Mouse (Mus musculus): ENCODE results near the gene Slmap. TPM values are rescaled to one million over a fixed set of nuclear protein-coding genes. Genes with fewer than 3 reads are reported as not detected.

The Slmap gene
- polyA plus RNA-seq, 1 experiment from 2014 or later: 18.8 TPM

DNA sequence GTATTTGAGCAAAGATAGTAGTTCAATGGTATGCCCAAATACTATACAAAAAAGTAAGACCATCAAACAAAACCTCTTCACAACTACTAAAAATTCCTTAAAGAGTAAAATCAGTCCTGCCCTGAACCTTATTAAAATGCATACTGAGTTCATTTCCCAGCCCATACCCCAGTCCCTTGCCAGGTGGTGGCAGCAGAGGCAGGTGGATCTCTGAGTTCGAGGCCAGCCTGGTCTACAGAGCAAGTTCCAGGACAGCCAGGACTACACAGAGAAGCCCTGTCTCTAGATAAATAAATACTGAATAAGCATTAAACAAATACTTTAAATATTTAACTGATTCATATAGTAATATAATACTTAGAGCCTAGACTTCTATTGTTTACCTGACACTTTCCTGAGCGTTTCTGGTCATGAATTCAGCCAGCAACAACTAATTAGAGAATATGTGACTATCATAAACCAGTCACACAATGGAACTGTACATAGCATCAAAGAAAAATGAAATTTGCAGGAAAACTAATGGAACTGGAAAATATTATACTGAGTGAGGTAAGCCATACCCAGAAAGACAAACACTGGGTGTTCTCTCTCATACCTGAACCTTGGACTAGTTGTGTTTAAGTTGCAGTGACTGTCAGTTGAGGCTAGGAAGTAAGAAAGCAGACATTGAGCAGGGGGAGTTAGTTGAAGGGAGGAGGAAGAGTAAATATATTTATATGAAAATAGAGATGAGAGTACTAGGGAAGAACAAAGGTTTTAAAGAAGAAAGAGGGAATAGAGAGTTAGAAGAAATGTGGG lies 34.4 kb downstream of the Slmap start:
- H3K4me1 ChIP-seq: no peaks in the 10 kb centered on the region
- 0 out of 2 replicates have a peak, but pooled peaks cover 4% of the 10 kb centered on the region for H3K36me3 ChIP-seq
- H3K4me2 ChIP-seq: no peak overlapping the region
- H3K4me3 ChIP-seq: no peak overlapping the region
- no peak overlapping the region for H3K9ac ChIP-seq
- no peak overlapping the region for H3K27ac ChIP-seq
- H3K9me3 ChIP-seq: no peaks in the 10 kb centered on the region
- WGBS: 85% methylated on average over 2 of the region's 2 CpGs
- H3K27me3 ChIP-seq: no peaks in the 10 kb centered on the region
- no peak for ATAC-seq (ENCODE audit: insufficient number of reproducible peaks, low FRiP score, low TSS enrichment, low read depth)

- 88% methylated on average over 1 of the region's 1 CpGs for WGBS
- H3K4me3 ChIP-seq: no peak overlapping the region
Observed at GRCm38 (mm10) chr14:26495021-26495420, 39.7 kb downstream of the Slmap start.

DNA sequence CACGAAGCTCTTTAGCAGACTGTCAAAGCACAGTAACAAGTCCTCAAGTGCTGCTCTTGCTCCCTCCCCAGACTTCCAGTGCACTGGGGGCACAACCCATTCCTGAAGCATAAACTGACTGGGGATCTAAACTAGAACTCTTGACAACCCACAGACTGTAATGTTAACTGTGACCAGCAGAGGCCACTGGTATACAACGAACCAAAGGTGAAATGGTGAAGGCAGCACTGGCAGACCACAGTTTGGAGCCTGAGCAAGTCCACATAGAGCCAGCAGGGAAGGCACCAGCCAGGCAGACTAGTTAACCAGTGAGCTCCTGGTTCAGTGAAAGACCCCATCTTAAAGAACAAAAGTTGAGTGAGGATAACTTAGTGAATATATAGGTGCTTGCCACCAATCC lies 43.6 kb downstream of the Slmap start:
- ATAC-seq (ENCODE audit: insufficient number of reproducible peaks, low FRiP score, low TSS enrichment, low read depth): no peak
- 30% methylated on average over 2 of the region's 2 CpGs for WGBS

More at GRCm38 (mm10) chr14:26495021-26495420, 39.7 kb downstream of the Slmap start:
- Histone ChIP-seq H3K4me2 (no peak overlapping the region), H3K27me3 (no peaks in the 10 kb centered on the region), H3K9me3 (no peaks in the 10 kb centered on the region), H3K4me1 (no peaks in the 10 kb centered on the region), H3K27ac (no peak overlapping the region), H3K36me3 (no peaks in the 10 kb centered on the region), H3K9ac (no peak overlapping the region)
- no peak for ATAC-seq (ENCODE audit: insufficient number of reproducible peaks, low FRiP score, low TSS enrichment, low read depth)

DNA sequence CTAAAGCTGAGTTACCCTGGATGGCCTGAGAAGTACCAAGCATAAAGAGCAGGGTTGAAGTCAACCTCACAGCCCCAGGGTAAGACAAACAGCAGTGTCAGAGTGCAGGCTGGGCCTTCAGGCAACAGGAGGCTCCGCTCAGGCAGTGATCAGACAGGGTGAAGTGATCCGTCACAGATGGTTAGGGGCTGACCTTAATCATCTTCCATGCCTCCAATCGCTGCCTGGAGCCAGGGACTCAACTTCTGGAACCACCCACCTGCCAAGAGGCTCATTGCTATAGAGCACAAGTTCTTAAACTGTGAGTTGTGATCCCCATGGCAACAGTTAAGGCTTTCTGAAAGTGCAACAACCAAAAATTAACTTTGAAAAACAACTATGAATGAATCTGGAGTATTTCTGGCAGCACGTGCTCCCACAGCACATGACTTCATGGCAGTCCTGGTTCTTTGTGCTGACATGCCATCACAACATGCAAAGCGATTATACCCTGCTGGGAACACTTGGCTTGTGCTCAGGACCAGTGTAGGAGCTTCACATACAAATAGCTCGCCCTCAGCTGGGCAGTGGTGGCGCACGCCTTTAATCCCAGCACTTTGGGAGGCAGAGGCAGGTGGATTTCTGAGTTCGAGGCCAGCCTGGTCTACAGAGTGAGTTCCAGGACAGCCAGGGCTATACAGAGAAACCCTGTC lies 46.3 kb downstream of the Slmap start:
- no peak overlapping the region for H3K27ac ChIP-seq
- H3K9ac ChIP-seq: no peak overlapping the region
- peaks cover 11% of the 10 kb centered on the region; the same call in 1 of the 2 replicates for H3K4me1 ChIP-seq
- WGBS: 68% methylated on average over 9 of the region's 9 CpGs
- no peaks in the 10 kb centered on the region for H3K27me3 ChIP-seq
- no peaks in the 10 kb centered on the region for H3K9me3 ChIP-seq
- H3K4me2 ChIP-seq: no peak overlapping the region
- no peaks in the 10 kb centered on the region for H3K36me3 ChIP-seq
- ATAC-seq (ENCODE audit: insufficient number of reproducible peaks, low FRiP score, low TSS enrichment, low read depth): no peak
- no peak overlapping the region for H3K4me3 ChIP-seq

More for the DNA sequence above, 43.6 kb downstream of the Slmap start:
- H3K9me3 ChIP-seq: no peaks in the 10 kb centered on the region
- peaks cover 11% of the 10 kb centered on the region; the same call in 1 of the 2 replicates for H3K4me1 ChIP-seq
- no peak overlapping the region for H3K4me3 ChIP-seq
- no peak overlapping the region for H3K4me2 ChIP-seq
- no peaks in the 10 kb centered on the region for H3K36me3 ChIP-seq
- no peak overlapping the region for H3K9ac ChIP-seq
- H3K27me3 ChIP-seq: no peaks in the 10 kb centered on the region
- H3K27ac ChIP-seq: no peak overlapping the region

DNA sequence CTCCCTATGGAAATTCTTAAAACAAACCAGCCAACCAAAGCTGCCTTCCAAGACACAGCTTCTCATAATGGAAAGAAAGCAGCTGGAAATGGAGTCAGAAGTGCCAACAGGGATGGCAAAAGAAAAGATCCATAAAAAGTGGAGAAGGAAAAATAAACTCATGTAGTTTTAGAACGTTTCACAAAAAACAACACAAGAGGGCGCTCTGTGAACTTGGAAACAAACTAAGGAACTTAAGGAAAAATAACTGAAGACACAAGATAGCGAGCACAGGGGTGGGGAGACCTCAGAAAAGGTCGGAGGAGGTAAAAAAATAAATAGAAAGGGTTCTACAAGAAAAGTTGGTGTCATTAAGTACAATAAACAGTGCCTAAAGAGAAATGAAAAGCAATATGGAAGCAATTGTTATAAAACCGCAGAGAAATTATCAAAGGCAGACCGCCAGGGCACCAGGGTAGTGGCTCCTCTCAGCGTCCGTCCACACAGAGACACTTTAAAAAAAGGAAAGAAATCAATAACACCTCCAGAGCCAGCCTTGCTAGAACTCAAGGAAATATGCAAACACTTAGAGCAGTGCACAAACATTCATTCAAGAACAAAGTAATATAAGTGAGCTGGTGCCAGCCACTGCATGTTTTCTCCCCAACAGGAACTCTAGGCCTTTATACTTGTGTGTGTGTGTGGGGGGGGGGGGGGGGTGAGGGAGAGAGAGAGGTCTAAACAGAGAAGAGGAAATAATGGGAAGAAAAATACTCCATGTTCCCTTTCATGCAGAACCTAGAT lies 48.1 kb downstream of the Slmap start:
- no peak overlapping the region for H3K9ac ChIP-seq
- H3K27ac ChIP-seq: no peak overlapping the region
- no peaks in the 10 kb centered on the region for H3K36me3 ChIP-seq
- no peak overlapping the region for H3K4me3 ChIP-seq
- no peaks in the 10 kb centered on the region for H3K27me3 ChIP-seq
- 35% methylated on average over 8 of the region's 8 CpGs for WGBS
- H3K4me2 ChIP-seq: no peak overlapping the region
- ATAC-seq (ENCODE audit: insufficient number of reproducible peaks, low FRiP score, low TSS enrichment, low read depth): no peak
- H3K4me1 ChIP-seq: peaks cover 11% of the 10 kb centered on the region; the same call in 1 of the 2 replicates
- H3K9me3 ChIP-seq: no peaks in the 10 kb centered on the region

DNA sequence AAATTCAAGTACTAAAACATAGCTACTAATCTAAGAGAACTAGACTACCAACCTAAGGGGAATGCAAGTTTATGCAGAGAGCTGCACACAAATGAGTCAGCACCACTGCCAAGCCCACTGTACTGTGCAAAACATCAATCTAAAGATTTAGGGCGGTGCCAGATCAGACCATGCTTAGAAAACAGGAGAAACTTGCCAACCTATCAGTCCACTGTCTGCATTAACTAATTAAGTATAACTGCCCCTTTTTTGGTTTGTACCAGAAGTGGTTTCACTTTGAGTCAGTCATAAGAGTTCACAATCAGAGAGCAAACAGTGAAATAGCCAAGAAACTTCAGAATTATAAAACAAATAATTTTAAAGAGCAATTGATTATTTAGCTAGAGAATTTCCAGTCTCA lies 53.3 kb downstream of the Slmap start:
- 81% methylated on average over 1 of the region's 1 CpGs for WGBS
- Histone ChIP-seq H3K27ac (no peak overlapping the region), H3K4me1 (peaks cover under 1% of the 10 kb centered on the region; the same call in 1 of the 2 replicates), H3K4me3 (no peak overlapping the region), H3K4me2 (no peak overlapping the region), H3K9me3 (no peaks in the 10 kb centered on the region), H3K27me3 (no peaks in the 10 kb centered on the region), H3K36me3 (0 out of 2 replicates have a peak, but pooled peaks cover 2% of the 10 kb centered on the region), H3K9ac (no peak overlapping the region)
- no peak for ATAC-seq (ENCODE audit: insufficient number of reproducible peaks, low FRiP score, low TSS enrichment, low read depth)

GRCm38 (mm10) chr14:26477738-26478137 lies 57.0 kb downstream of the Slmap start:
- Histone ChIP-seq H3K27ac (no peak overlapping the region), H3K4me2 (no peak overlapping the region), H3K36me3 (0 out of 2 replicates have a peak, but pooled peaks cover 2% of the 10 kb centered on the region), H3K27me3 (no peaks in the 10 kb centered on the region), H3K4me1 (no peaks in the 10 kb centered on the region), H3K4me3 (no peak overlapping the region), H3K9ac (no peak overlapping the region), H3K9me3 (no peaks in the 10 kb centered on the region)
- WGBS: 85% methylated on average over 5 of the region's 5 CpGs
- no peak for ATAC-seq (ENCODE audit: insufficient number of reproducible peaks, low FRiP score, low TSS enrichment, low read depth)

GRCm38 (mm10) chr14:26476391-26476790 lies 58.3 kb downstream of the Slmap start:
- no peak overlapping the region for H3K4me2 ChIP-seq
- H3K36me3 ChIP-seq: 0 out of 2 replicates have a peak, but pooled peaks cover 2% of the 10 kb centered on the region
- H3K9ac ChIP-seq: no peak overlapping the region
- H3K4me1 ChIP-seq: no peaks in the 10 kb centered on the region
- H3K27me3 ChIP-seq: no peaks in the 10 kb centered on the region
- H3K27ac ChIP-seq: no peak overlapping the region
- no peaks in the 10 kb centered on the region for H3K9me3 ChIP-seq
- no peak overlapping the region for H3K4me3 ChIP-seq
- 92% methylated on average over 2 of the region's 2 CpGs for WGBS
- ATAC-seq (ENCODE audit: insufficient number of reproducible peaks, low FRiP score, low TSS enrichment, low read depth): no peak

GRCm38 (mm10) chr14:26467974-26468373 lies 66.8 kb downstream of the Slmap start:
- Histone ChIP-seq H3K4me2 (no peak overlapping the region), H3K36me3 (peaks cover 6% of the 10 kb centered on the region; the same call in 1 of the 2 replicates), H3K27ac (no peak overlapping the region), H3K4me3 (no peak overlapping the region), H3K4me1 (no peaks in the 10 kb centered on the region), H3K27me3 (no peaks in the 10 kb centered on the region), H3K9me3 (no peaks in the 10 kb centered on the region), H3K9ac (no peak overlapping the region)
- 91% methylated on average over 4 of the region's 4 CpGs for WGBS
- ATAC-seq (ENCODE audit: insufficient number of reproducible peaks, low FRiP score, low TSS enrichment, low read depth): no peak

DNA sequence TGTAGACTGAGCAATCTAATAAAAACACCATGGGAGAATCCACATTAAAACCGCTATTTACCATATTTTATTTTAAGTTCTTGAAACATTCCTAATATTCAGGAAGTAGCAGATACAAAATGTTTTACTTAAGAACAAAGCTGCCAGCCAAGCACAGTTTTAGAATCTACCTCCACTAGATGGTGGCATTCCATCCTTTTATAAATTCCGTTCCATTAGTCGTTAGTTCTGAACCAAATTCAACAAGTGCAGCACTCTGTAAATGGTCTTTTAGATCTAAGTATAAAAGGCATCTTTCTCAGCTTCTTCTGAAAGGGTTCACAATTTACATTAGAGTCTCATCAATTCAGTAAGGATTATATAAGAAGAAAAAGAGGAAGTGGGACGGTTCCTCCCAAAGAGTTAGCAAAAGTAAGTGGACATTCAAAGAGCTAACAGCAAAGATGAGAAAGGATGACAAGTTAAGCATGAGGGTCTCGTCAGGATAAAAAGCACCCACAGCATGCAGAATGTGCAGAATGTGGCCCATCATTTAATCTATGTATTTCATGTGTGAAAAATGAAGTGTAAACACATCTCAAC lies 68.1 kb downstream of the Slmap start:
- Histone ChIP-seq H3K4me1 (no peaks in the 10 kb centered on the region), H3K9ac (no peak overlapping the region), H3K27me3 (no peaks in the 10 kb centered on the region), H3K4me2 (no peak overlapping the region), H3K9me3 (no peaks in the 10 kb centered on the region), H3K4me3 (no peak overlapping the region), H3K27ac (no peak overlapping the region), H3K36me3 (peaks cover 9% of the 10 kb centered on the region; the same call in 1 of the 2 replicates)
- ATAC-seq (ENCODE audit: insufficient number of reproducible peaks, low FRiP score, low TSS enrichment, low read depth): no peak
- WGBS: 75% methylated on average over 5 of the region's 5 CpGs

DNA sequence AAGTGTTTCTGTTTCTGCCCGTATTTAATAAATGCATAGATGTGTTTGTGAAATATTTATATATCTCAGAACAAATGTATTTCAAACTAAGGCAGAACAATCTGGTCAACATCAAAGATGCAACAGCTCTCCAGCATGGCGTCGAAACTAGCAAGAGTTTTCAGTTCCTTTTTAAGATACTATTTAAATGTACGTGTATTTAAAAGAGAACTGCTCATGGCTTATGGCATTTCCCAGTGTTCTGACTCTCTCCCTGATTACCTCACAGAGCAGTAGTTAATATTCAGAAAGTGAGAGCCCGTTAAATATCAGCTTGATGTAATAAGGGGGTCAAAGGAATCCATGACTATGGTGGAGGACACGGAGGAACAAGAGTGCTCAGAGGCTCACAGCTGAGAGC lies 68.8 kb downstream of the Slmap start:
- Histone ChIP-seq H3K4me2 (no peak overlapping the region), H3K4me1 (no peaks in the 10 kb centered on the region), H3K9me3 (no peaks in the 10 kb centered on the region), H3K27me3 (no peaks in the 10 kb centered on the region), H3K4me3 (no peak overlapping the region), H3K9ac (no peak overlapping the region), H3K27ac (no peak overlapping the region), H3K36me3 (peaks cover 15% of the 10 kb centered on the region)
- WGBS: 71% methylated on average over 6 of the region's 6 CpGs
- no peak for ATAC-seq (ENCODE audit: insufficient number of reproducible peaks, low FRiP score, low TSS enrichment, low read depth)
